Mouse (Mus musculus) cortical plate, adult 2 months (tissue): ENCODE measurements at regions not wholly inside any gene's neighbourhood (a gene's known extent, or its start where the extent isn't known, plus 50 kb on each side); places are given as distances from the start of the nearest gene placed in this dataset.
A peak's percentile ranks its signal among the peaks of the same experiment; 100 is the strongest.
"Not testable (repeated sequence)": the region's sequence is repeated elsewhere in the genome, so short reads cannot be mapped to it uniquely, and the experiment has no call there.

Experiments used
- H3K27ac ChIP-seq: fragments of 200-500 bp; 2 replicates; pipeline ENCODE4 v1.5.1; 2012; ENCODE audit warnings: low read length, control low read depth, inconsistent platforms; ENCODE audit not compliant: insufficient read depth
- H3K4me1 ChIP-seq: fragments of 200-500 bp; 2 replicates; pipeline ENCODE4 v1.6.1; 2011; ENCODE audit warnings: low read length; ENCODE audit not compliant: control insufficient read depth, insufficient read depth
- H3K4me3 ChIP-seq: fragments of 200-500 bp; 2 replicates; pipeline ENCODE4 v1.5.1; 2011; ENCODE audit warnings: mild to moderate bottlenecking, low read length, control low read depth; ENCODE audit not compliant: insufficient read depth
- CTCF ChIP-seq: fragments of 200-500 bp; IDR thresholded peaks from 2 replicates; pipeline ENCODE4 v1.5.1; 2011; ENCODE audit warnings: mild to moderate bottlenecking, control low read depth, low read length; ENCODE audit not compliant: insufficient read depth; ENCODE audit errors: extremely low read depth
- POLR2A ChIP-seq: fragments of 200-500 bp; IDR thresholded peaks from 2 replicates; pipeline ENCODE4 v1.6.1; 2011; ENCODE audit warnings: mild to moderate bottlenecking, low read length, control low read depth; ENCODE audit not compliant: insufficient read depth; ENCODE audit errors: extremely low read depth

DNA sequence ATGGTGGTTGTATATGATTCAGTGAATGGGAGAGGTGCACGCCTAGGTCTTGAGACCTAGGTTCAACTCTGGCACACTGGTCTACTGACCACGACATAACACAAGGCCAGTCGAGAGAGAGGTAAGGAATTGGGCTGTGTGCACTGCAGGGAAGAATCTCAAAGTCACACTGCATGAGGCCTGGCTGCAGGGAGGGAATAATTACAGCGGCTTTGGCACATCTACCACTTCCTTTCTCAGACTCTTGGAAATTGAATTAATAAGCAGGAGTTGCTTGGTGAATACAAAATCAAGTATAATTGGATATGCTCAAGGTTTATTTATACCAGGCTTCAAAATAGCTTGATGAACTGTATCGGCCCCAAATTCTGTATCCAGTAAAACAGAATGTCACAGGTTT is 93.9 kb upstream of the Vldlr start:
- H3K27ac ChIP-seq = no peak overlapping the region

DNA sequence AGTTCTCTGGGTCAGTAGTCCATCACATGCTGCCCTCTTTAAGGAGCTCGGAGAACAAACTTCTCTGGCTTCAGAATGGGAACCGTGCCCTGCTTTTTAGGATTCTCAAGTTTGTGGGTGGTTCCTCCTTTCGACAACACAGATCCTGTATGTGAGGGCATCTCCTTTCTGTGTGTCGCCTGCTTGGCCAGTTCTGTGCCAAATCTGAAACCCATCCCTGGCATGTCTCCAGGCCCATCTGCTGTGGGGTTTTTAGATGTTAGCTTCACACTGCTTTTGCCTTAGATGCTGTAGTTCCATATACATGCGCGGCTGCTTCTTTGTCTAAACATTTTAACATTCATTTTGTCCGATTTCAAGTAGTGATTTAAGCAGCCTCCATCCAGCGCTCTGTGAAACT is 93.0 kb upstream of the Vldlr start:
- TF ChIP-seq POLR2A (no peak), CTCF (no peak)
- Histone ChIP-seq H3K4me3 (no peak overlapping the region), H3K27ac (no peak overlapping the region), H3K4me1 (peaks cover 2% of the 10 kb centered on the region)

More for the DNA sequence above, 93.9 kb upstream of the Vldlr start:
- TF ChIP-seq POLR2A = no peak
- no peak for TF ChIP-seq CTCF
- Histone ChIP-seq H3K4me3 (no peak overlapping the region), H3K4me1 (peaks cover 2% of the 10 kb centered on the region)

DNA sequence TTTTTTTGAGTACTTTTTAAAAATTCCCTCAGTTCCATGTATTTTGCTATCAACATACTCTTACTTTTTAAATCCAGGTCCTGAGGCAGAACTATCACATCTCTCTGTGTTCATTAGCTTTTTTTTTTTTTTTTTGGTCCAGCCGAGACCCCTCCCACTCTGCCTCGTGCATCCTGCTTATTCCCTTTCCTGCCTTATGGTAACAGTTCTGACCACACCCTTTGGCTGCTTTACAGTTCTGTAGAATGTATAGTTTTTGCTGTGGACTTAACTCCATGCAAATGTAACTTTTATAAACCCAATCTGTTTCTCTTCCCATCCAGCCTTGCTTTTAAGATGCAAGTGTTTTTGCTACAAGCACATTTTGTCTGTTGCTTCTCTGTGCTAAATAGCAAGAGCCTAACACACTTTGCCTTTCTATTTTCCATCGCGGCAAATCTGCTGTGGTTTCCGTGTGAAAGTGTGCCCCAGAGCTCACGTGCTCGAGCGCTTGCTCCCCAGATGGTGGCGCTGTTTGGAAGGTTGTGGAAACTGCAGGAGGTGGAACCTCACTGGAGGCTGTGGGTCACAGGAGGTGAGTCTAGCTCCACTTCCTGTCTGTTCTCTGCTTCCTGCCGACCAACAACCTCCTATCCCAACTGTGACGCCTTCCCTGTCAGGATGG is 92.3 kb upstream of the Vldlr start:
- no peak overlapping the region for H3K27ac ChIP-seq
- TF ChIP-seq CTCF (peak; percentile 53), POLR2A (no peak)
- H3K4me3 ChIP-seq = no peak overlapping the region
- peaks cover 2% of the 10 kb centered on the region for H3K4me1 ChIP-seq

DNA sequence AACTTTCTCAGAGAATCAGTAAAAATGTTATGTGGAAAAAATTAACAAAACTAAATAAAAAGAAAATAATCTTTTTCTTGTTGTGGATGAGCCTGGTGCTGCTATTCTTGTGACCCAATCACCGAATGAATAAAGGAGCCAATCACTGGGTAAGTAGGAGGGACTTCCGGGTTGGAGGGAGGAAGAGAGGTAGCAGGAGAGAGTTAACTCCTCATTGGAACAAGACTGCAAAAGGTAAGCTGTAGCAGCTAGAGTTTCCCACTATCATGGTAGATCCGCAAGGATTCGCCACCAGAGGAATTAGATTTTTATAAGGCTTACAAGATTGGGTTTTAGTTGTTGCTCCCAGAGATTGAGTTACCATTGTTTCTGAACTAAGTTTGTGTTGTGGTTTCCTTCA is 87.8 kb upstream of the Vldlr start:
- not testable (repeated sequence) for H3K27ac ChIP-seq, H3K4me3 ChIP-seq

DNA sequence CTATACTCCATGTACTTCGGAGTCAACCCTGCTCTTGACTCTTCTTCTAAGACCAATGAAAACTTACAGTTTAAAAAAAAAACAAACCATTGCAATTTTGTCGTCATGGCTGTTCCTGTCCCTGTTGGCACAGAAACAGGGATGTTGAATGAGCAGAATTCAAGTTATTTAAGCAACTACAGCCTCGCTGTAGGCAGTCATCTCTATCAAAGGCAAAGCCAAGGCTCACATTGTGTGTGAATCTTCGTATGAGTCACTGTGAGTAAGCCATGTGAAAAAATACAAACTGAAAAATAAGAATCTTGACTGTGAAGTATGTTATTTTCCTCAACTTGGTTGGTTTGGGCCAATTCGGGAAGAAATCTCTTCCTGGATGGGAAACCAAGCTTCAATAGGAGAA is 81.9 kb upstream of the Vldlr start:
- Histone ChIP-seq H3K4me1 (no peaks in the 10 kb centered on the region; the same call in 1 of the 2 replicates), H3K4me3 (no peak overlapping the region), H3K27ac (no peak overlapping the region)
- TF ChIP-seq CTCF = no peak

More for the DNA sequence above, 87.8 kb upstream of the Vldlr start:
- not testable (repeated sequence) for H3K4me1 ChIP-seq

DNA sequence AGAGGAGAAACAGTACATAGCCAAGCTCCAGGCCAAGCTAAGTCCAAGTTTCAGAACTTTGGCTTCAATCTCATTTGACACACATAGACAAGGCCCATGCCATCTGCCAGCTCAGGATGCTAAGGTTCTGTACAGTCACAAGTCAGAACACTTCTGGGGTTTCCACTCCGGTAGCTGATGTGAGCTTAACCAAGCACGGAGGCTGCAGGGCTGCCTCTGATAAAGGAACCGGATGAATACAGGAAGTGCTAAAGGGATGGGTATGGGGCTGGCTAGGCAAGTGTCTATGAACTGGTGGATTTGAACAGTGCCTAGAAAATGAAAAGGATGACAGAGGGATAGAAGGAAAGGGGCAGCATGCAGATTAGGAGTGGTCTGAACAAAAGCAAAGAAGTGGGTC is 75.4 kb upstream of the Vldlr start:
- Histone ChIP-seq H3K27ac (no peak overlapping the region), H3K4me1 (no peaks in the 10 kb centered on the region), H3K4me3 (no peak overlapping the region)
- TF ChIP-seq POLR2A = no peak
- TF ChIP-seq CTCF = no peak

DNA sequence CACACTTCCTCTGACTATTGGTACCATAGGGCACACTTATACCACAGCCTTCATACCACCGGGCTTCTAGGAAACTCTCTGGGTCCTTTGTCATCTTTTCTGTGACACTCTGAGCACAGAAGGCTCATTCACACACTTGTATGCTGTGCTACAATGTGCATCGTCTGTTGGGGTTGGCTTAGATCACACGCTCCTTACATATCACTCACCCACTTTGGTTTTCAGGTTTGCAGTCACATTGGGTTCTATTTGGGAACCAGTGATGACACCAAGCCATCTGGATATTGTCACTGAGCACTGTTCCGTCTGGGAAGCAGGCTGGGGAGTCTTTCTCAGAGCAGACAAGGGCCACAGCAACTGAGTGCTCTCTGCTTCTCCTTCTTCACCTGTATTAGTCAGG is 74.1 kb upstream of the Vldlr start:
- TF ChIP-seq POLR2A (no peak), CTCF (no peak)
- no peak overlapping the region for H3K4me3 ChIP-seq
- H3K4me1 ChIP-seq = no peaks in the 10 kb centered on the region
- no peak overlapping the region for H3K27ac ChIP-seq

DNA sequence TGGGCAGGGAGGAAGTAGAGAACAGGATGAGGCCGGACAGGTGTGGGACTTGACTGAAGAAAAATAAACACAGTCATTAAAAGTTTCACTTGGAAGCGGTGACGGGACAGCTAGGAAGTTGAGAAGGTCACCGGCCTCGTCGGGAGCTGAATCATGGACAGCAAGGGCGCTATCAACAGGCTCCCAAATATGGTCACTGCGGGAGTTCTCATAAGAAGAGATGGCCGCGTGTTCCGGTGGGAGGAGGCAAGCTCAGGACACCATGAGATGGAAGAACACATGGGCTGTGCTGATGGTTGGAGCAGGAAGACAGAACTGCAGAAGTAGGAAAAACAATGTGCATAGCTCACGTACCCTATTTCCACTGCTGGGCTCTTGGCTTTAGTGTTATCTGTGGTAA is 68.9 kb upstream of the Vldlr start:
- no peak for TF ChIP-seq CTCF
- no peak for TF ChIP-seq POLR2A
- no peak overlapping the region for H3K4me3 ChIP-seq
- H3K27ac ChIP-seq = no peak overlapping the region
- H3K4me1 ChIP-seq = no peaks in the 10 kb centered on the region

DNA sequence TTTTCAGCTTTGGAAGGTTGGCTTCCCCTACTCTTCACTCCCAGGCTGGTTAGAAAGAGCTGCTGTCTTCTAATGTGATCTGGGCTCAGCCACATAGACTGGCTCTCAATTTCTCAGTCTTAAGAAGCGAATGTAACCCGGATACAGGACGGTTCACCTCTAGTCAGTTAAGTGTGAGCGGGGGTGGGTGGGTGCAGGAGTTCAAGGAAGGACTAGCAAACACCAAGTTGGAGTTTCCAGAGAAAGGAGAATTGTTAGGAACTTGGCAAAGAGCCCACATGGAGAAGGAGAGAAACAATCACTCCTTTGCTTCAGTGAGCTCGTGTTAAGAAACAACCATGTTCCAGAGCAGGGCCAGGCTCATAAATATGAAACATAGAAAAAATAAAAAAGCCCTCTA is 68.0 kb upstream of the Vldlr start:
- no peaks in the 10 kb centered on the region for H3K4me1 ChIP-seq
- no peak overlapping the region for H3K27ac ChIP-seq
- no peak for TF ChIP-seq CTCF
- no peak for TF ChIP-seq POLR2A
- H3K4me3 ChIP-seq = no peak overlapping the region

DNA sequence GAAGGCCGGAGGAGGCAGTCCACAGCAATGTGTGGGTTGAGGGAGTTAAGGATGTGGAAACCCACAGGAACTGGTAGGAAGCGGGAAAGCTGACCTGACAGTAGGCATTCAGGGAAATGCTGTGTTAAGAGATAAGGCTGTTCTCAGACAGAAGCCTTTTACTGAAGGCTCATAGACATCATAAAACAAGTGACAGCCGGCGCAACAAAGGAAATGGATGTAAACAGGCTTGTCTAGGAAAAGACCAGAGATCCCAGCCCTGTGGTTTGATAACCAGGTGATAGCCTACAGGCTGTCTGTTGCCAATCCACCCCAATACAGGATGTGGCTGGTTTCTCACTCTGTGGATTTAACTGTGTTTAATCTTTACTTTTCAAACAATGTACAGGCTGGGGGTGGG is 66.7 kb upstream of the Vldlr start:
- TF ChIP-seq POLR2A (no peak), CTCF (no peak)
- Histone ChIP-seq H3K4me3 (no peak overlapping the region), H3K27ac (no peak overlapping the region), H3K4me1 (no peaks in the 10 kb centered on the region)

DNA sequence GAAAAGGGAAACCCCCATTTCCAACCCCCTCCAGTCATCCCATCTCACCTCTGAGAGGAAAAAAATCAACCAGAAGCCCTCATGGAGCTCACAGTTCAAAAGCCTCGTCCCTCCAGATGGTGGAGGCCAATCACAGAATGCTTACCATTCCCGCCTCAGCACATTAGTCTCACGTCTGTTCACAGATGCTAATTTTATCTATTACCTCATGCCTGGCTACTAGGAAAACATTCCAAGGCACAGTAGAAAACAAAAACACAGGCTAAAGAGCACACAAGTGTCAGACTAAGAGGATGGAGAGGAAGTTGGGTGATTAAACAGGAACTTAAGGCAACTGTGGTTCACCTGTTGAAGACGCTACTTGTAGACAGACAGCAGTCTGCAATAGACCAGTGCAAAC is 54.4 kb upstream of the Vldlr start:
- no peaks in the 10 kb centered on the region for H3K4me1 ChIP-seq
- no peak overlapping the region for H3K27ac ChIP-seq
- TF ChIP-seq CTCF (no peak), POLR2A (no peak)

More for the DNA sequence above, 54.4 kb upstream of the Vldlr start:
- no peak overlapping the region for H3K4me3 ChIP-seq
